Mouse (Mus musculus) bone marrow, adult 2 months (tissue): ENCODE data around the gene Gsta4. TPM values are rescaled to one million over a fixed set of nuclear protein-coding genes. Genes with fewer than 3 reads are reported as not detected.

Source experiments
- H3K27ac ChIP-seq: fragments of 200-500 bp; 2 replicates; pipeline ENCODE4 v1.5.1; 2012; ENCODE audit warnings: low read depth, mild to moderate bottlenecking, control low read depth, inconsistent platforms, low read length; ENCODE audit not compliant: control insufficient read depth, poor library complexity, insufficient read depth
- H3K4me1 ChIP-seq: fragments of 200-500 bp; 2 replicates; pipeline ENCODE4 v1.6.1; 2011; ENCODE audit warnings: low read length; ENCODE audit not compliant: control insufficient read depth, insufficient read depth
- H3K4me3 ChIP-seq: fragments of 200-500 bp; replicated peaks from 2 replicates; pipeline ENCODE3; 2011; ENCODE audit warnings: mild to moderate bottlenecking, low read depth, low read length, control low read depth; ENCODE audit not compliant: control insufficient read depth
- CTCF ChIP-seq: fragments of 200-500 bp; IDR thresholded peaks from 2 replicates; pipeline ENCODE4 v1.5.1; 2011; ENCODE audit warnings: low read length, control low read depth; ENCODE audit not compliant: control insufficient read depth, insufficient read depth
- POLR2A ChIP-seq: fragments of 200-500 bp; IDR thresholded peaks from 2 replicates; pipeline ENCODE4 v1.6.1; 2011; ENCODE audit warnings: low read depth, mild to moderate bottlenecking, control low read depth, low read length, borderline replicate concordance; ENCODE audit not compliant: control insufficient read depth
- WGBS: fragments of 180-500 bp; shearing (Covaris S2); methylation state at CpG from one replicate; pipeline ENCODE4 v1.1.7; 2018; 5-methylcytosine and 5-hydroxymethylcytosine counted together
- polyA plus RNA-seq: library from polyadenylated mRNA; stranded (reverse); fragments of >200 nt; gene quantifications from 2 replicates; pipeline ENCODE4 v1.2.4, GENCODE M21; 2011; ENCODE audit warnings: low replicate concordance; ENCODE audit not compliant: missing spikeins, insufficient read depth, insufficient read length

The Gsta4 gene
- polyA plus RNA-seq, 1 experiment: 60.9 TPM

- Histone ChIP-seq H3K27ac (no peak overlapping the region), H3K4me3 (peak overlapping the region; percentile 59), H3K4me1 (no peaks in the 10 kb centered on the region)
- no peak for TF ChIP-seq CTCF
- no peak for TF ChIP-seq POLR2A
- WGBS: under 1% methylated on average over 18 of the region's 18 CpGs
Measured at GRCm38 (mm10) chr9:78191736-78192135, 9.2 kb downstream of the Gsta4 start.

GRCm38 (mm10) chr9:78193902-78194597 lies 11.5 kb downstream of the Gsta4 start:
- H3K4me3 ChIP-seq: no peak overlapping the region
- H3K4me1 ChIP-seq: no peaks in the 10 kb centered on the region
- no peak overlapping the region for H3K27ac ChIP-seq
- 34% methylated on average over 9 of the region's 9 CpGs for WGBS
- no peak for TF ChIP-seq POLR2A
- no peak for TF ChIP-seq CTCF

- H3K4me1 ChIP-seq: no peaks in the 10 kb centered on the region
- TF ChIP-seq POLR2A: no peak
- TF ChIP-seq CTCF: no peak
- WGBS: 78% methylated on average over 11 of the region's 11 CpGs
- no peak overlapping the region for H3K27ac ChIP-seq
- H3K4me3 ChIP-seq: no peak overlapping the region
Measured at GRCm38 (mm10) chr9:78195034-78195433, 12.5 kb downstream of the Gsta4 start.

GRCm38 (mm10) chr9:78197801-78198200 lies 15.2 kb downstream of the Gsta4 start:
- TF ChIP-seq POLR2A (no peak), CTCF (no peak)
- no peaks in the 10 kb centered on the region for H3K4me1 ChIP-seq
- no peak overlapping the region for H3K4me3 ChIP-seq
- 92% methylated on average over 9 of the region's 9 CpGs for WGBS
- no peak overlapping the region for H3K27ac ChIP-seq

- WGBS: 69% methylated on average over 6 of the region's 6 CpGs
- H3K4me1 ChIP-seq: no peaks in the 10 kb centered on the region
- no peak overlapping the region for H3K27ac ChIP-seq
- H3K4me3 ChIP-seq: no peak overlapping the region
- TF ChIP-seq POLR2A (no peak), CTCF (no peak)
Measured at GRCm38 (mm10) chr9:78204194-78204593, 21.6 kb downstream of the Gsta4 start.

GRCm38 (mm10) chr9:78208956-78209355 lies 26.4 kb downstream of the Gsta4 start:
- no peak overlapping the region for H3K4me3 ChIP-seq
- no peak for TF ChIP-seq CTCF
- no peak for TF ChIP-seq POLR2A
- H3K27ac ChIP-seq: no peak overlapping the region
- no peaks in the 10 kb centered on the region for H3K4me1 ChIP-seq
- WGBS: 67% methylated on average over 4 of the region's 4 CpGs

GRCm38 (mm10) chr9:78210079-78210478 lies 27.5 kb downstream of the Gsta4 start:
- WGBS: 69% methylated on average over 3 of the region's 3 CpGs
- Histone ChIP-seq H3K27ac (no peak overlapping the region), H3K4me1 (no peaks in the 10 kb centered on the region), H3K4me3 (no peak overlapping the region)
- no peak for TF ChIP-seq CTCF
- no peak for TF ChIP-seq POLR2A

- H3K4me3 ChIP-seq: no peak overlapping the region
- no peaks in the 10 kb centered on the region for H3K4me1 ChIP-seq
- H3K27ac ChIP-seq: no peak overlapping the region
- WGBS: 92% methylated on average over 2 of the region's 2 CpGs
- TF ChIP-seq CTCF (no peak), POLR2A (no peak)
Measured at GRCm38 (mm10) chr9:78210821-78211220, 28.2 kb downstream of the Gsta4 start.

GRCm38 (mm10) chr9:78211521-78211920 lies 28.9 kb downstream of the Gsta4 start:
- H3K4me3 ChIP-seq: no peak overlapping the region
- 89% methylated on average over 3 of the region's 3 CpGs for WGBS

More at GRCm38 (mm10) chr9:78211521-78211920, 28.9 kb downstream of the Gsta4 start:
- H3K4me1 ChIP-seq: no peaks in the 10 kb centered on the region
- H3K27ac ChIP-seq: no peak overlapping the region
- TF ChIP-seq CTCF: no peak
- TF ChIP-seq POLR2A: no peak
